ENCODE assay signal across 23 mouse cellular contexts in genomic region chr9:83395456-83395855, GRCm38 (mm10). TPM values are rescaled to one million over a fixed set of nuclear protein-coding genes. Genes with fewer than 3 reads are reported as not detected.
A peak's percentile ranks its signal among the peaks of the same experiment; 100 is the strongest.
DNase-seq lines count a peak whose midpoint lies in the region; ATAC-seq lines count a peak whose summit lies in the region.
"Had no signal": no experiment of that assay in that cellular context is flagged by ENCODE, and none has a peak within 500 bp of the region (broad histone marks: within the 10 kb centered on the region; RNA-seq: fewer than 3 reads in every experiment).

No protein-coding gene starts in this region.

- H3K27ac ChIP-seq in kidney, embryonic 16.5 days (ENCODE audit: low read length): no peak overlapping the region
- H3K27ac ChIP-seq: embryonic facial prominence, embryonic 10.5 days; embryonic facial prominence, embryonic 12.5 days; forebrain, embryonic 13.5 days; forebrain, embryonic 15.5 days had no signal

- no peak overlapping the region for H3K4me2 ChIP-seq in kidney, embryonic 16.5 days (replicated peaks; ENCODE audit: low read depth, low read length)
- H3K4me2 ChIP-seq: embryonic facial prominence, embryonic 12.5 days; forebrain, embryonic 13.5 days; forebrain, embryonic 15.5 days had no signal

- H3K4me1 ChIP-seq in kidney, embryonic 16.5 days (ENCODE audit: insufficient read depth, low read length): no peaks in the 10 kb centered on the region
- H3K4me1 ChIP-seq: embryonic facial prominence, embryonic 10.5 days; embryonic facial prominence, embryonic 12.5 days; forebrain, embryonic 13.5 days; forebrain, embryonic 15.5 days had no signal

- H3K4me3 ChIP-seq in kidney, embryonic 16.5 days (ENCODE audit: low read length): no peak overlapping the region
- H3K4me3 ChIP-seq: embryonic facial prominence, embryonic 10.5 days; embryonic facial prominence, embryonic 12.5 days; forebrain, embryonic 13.5 days; forebrain, embryonic 15.5 days had no signal

- peak; percentile 6 for DNase-seq in gastrocnemius, postnatal 25 days
- DNase-seq in gastrocnemius, postnatal 4 days (ENCODE audit: low spot score in 2 of 2): no peak
- DNase-seq in kidney, adult 8-10 months: peak; percentile 19 to 29
- peak; percentile 15 to 44 for DNase-seq in kidney, postnatal 36 days
- DNase-seq in kidney, postnatal 4 days: no peak
- DNase-seq in skeletal muscle tissue, adult 2 months (ENCODE audit: low read depth, low spot score): peak; percentile 20
- no peak for DNase-seq in MN1 (ENCODE audit: low spot score)
- DNase-seq: adrenal gland, adult 8-10 months; adrenal gland, postnatal 14 days; adrenal gland, postnatal 36 days; cerebellum, adult 11-12 months; cerebellum, adult 2 months; cerebellum, adult 9-10 months; cerebellum, postnatal 10 days; cerebellum, postnatal 25 days had no signal

- H3K36me3 ChIP-seq in kidney, embryonic 16.5 days (ENCODE audit: insufficient read depth, low read length): peaks cover 13% of the 10 kb centered on the region

- H3K27me3 ChIP-seq in kidney, embryonic 16.5 days (ENCODE audit: insufficient read depth, low read length): no peaks in the 10 kb centered on the region
- H3K27me3 ChIP-seq: embryonic facial prominence, embryonic 12.5 days; forebrain, embryonic 13.5 days; forebrain, embryonic 15.5 days; Patski had no signal

- no peak overlapping the region for H3K9ac ChIP-seq in kidney, embryonic 16.5 days (replicated peaks; ENCODE audit: low read length)
- H3K9ac ChIP-seq: embryonic facial prominence, embryonic 12.5 days; forebrain, embryonic 13.5 days; forebrain, embryonic 15.5 days had no signal

- WGBS in kidney, embryonic 16.5 days: 89% methylated on average over 15 of the region's 15 CpGs

- ATAC-seq in kidney, embryonic 16.5 days (ENCODE audit: low FRiP score, low TSS enrichment): no peak
- ATAC-seq: activated CD4-positive, CD25-positive, alpha-beta regulatory T cell, adult 4 months; forebrain, embryonic 13.5 days; forebrain, embryonic 15.5 days; Patski had no signal

- no peaks in the 10 kb centered on the region for H3K9me3 ChIP-seq in kidney, embryonic 16.5 days (ENCODE audit: low read length)
- H3K9me3 ChIP-seq: embryonic facial prominence, embryonic 10.5 days; embryonic facial prominence, embryonic 12.5 days; forebrain, embryonic 13.5 days; forebrain, embryonic 15.5 days had no signal

RNA-seq across cellular contexts. Expression of gene Lca5, which starts 45.5 kb away (rescaled TPM):
- 1 to 10 TPM in 1 of 2 experiments, under 1 TPM in 1; 0.99 to 2.2 TPM for total RNA-seq in gastrocnemius, postnatal 25 days (2021)
- 10 to 100 TPM in 1 of 2 experiments, 1 to 10 TPM in 1; 9.8 to 12.5 TPM for total RNA-seq in gastrocnemius, postnatal 4 days (2021)
- 13.7 and 16.5 TPM in 2 replicates for polyA plus RNA-seq in kidney, embryonic 16.5 days (2015; fragmentation: Nextera tagmentation; extraction: Ambion mirVana)
- total RNA-seq: MEL had no signal

Comparison
In these comparisons a context has a peak if more than half of its experiments do, and no peak if none do; other contexts are left out.
1. DNase-seq: peak in gastrocnemius, postnatal 25 days (single experiment), kidney, adult 8-10 months (2 of 2), kidney, postnatal 36 days (2 of 2) and skeletal muscle tissue, adult 2 months (single experiment); none in gastrocnemius, postnatal 4 days (0 of 2), kidney, postnatal 4 days (0 of 2) and MN1 (single experiment).